Mouse (Mus musculus): ENCODE data around the gene Rps15a.

- TF ChIP-seq TAL1 (IDR thresholded peaks at IDR 0.05; ENCODE audit: low read length), result no peak
- TF ChIP-seq GATA1 (IDR thresholded peaks at IDR 0.05; ENCODE audit: low read length), result no peak
Measured at GRCm38 (mm10) chr7:118115877-118116568, at the start of gene Rps15a.

All from erythroblast, embryonic 14.5 days (primary cell).